Mouse (Mus musculus) spleen, adult 2 months (tissue): ENCODE data around the gene Ngly1.

ENCODE experiments used
- CTCF ChIP-seq: fragments of 200-500 bp; IDR thresholded peaks from 2 replicates; pipeline ENCODE4 v1.5.1; 2011; ENCODE audit warnings: mild to moderate bottlenecking, inconsistent platforms; ENCODE audit not compliant: insufficient read depth, insufficient read length, insufficient replicate concordance; ENCODE audit errors: extremely low read depth
- POLR2A ChIP-seq: fragments of 200-500 bp; IDR thresholded peaks from 2 replicates; pipeline ENCODE4 v1.6.1; 2011; ENCODE audit warnings: low read depth, low read length, inconsistent platforms

DNA sequence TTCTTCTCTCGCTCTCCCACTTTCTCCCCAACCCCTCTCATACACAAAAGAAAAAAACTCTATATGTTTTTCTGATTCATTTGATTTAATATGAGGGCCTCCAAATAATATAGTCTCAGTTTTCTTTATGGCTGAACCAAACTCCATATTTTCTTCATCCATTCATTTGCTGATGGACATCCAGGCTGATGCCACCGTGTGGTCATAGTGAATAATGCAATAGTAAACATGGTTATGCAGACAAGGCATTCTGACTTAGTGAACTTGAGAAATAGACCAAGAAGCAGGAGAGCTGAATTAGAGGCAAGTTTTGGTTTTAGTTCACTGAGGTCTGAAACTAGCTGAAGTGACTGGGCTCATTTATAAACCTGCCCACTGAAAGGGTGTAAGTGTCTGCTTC lies 30.1 kb upstream of the Ngly1 start:
- TF ChIP-seq CTCF (no peak), POLR2A (no peak)
